Mouse (Mus musculus): Measurements from ENCODE around the gene Acsl5. TPM values are rescaled to one million over a fixed set of nuclear protein-coding genes. Genes with fewer than 3 reads are reported as not detected.

Acsl5 gene
- polyA plus RNA-seq, 1 experiment, result 29.3 TPM

- TF ChIP-seq POLR2A (IDR thresholded peaks at IDR 0.05; ENCODE audit: low read depth, low read length) (no peak), CTCF (conservative IDR thresholded peaks at IDR 0.05; ENCODE audit: insufficient read depth, insufficient read length, low read depth, low read length) (no peak)
- Histone ChIP-seq H3K27me3 (replicated peaks; ENCODE audit: control insufficient read depth, insufficient read depth, low read length) (no peaks in the 10 kb centered on the region), H3K4me1 (ENCODE audit: control insufficient read depth, insufficient read depth, low read length) (no peaks in the 10 kb centered on the region), H3K36me3 (ENCODE audit: control insufficient read depth, insufficient read depth, low read length) (peaks cover 4% of the 10 kb centered on the region), H3K4me3 (ENCODE audit: insufficient read depth, low read depth, low read length) (no peak overlapping the region), H3K27ac (ENCODE audit: insufficient read depth, low read depth, low read length) (no peak overlapping the region)
- no peak for DNase-seq
- 70% methylated on average over 3 of the region's 3 CpGs for WGBS
These were observed 25.0 kb downstream of the Acsl5 start for GRCm38 (mm10) chr19:55276770-55277169.

GRCm38 (mm10) chr19:55284093-55284492 lies 32.4 kb downstream of the Acsl5 start:
- H3K36me3 ChIP-seq (ENCODE audit: control insufficient read depth, insufficient read depth, low read length), result peaks cover 9% of the 10 kb centered on the region
- TF ChIP-seq POLR2A (IDR thresholded peaks at IDR 0.05; ENCODE audit: low read depth, low read length) (no peak), CTCF (conservative IDR thresholded peaks at IDR 0.05; ENCODE audit: insufficient read depth, insufficient read length, low read depth, low read length) (no peak)

GRCm38 (mm10) chr19:55286034-55286433 lies 34.3 kb downstream of the Acsl5 start:
- Histone ChIP-seq H3K27me3 (replicated peaks; ENCODE audit: control insufficient read depth, insufficient read depth, low read length) (no peaks in the 10 kb centered on the region), H3K36me3 (ENCODE audit: control insufficient read depth, insufficient read depth, low read length) (peaks cover 6% of the 10 kb centered on the region)
- WGBS, result 85% methylated on average over 4 of the region's 4 CpGs

More at GRCm38 (mm10) chr19:55284093-55284492, 32.4 kb downstream of the Acsl5 start:
- Histone ChIP-seq H3K4me3 (ENCODE audit: insufficient read depth, low read depth, low read length) (no peak overlapping the region), H3K27ac (ENCODE audit: insufficient read depth, low read depth, low read length) (no peak overlapping the region), H3K27me3 (replicated peaks; ENCODE audit: control insufficient read depth, insufficient read depth, low read length) (no peaks in the 10 kb centered on the region), H3K4me1 (ENCODE audit: control insufficient read depth, insufficient read depth, low read length) (no peaks in the 10 kb centered on the region)
- DNase-seq, result no peak
- 93% methylated on average over 4 of the region's 4 CpGs for WGBS

GRCm38 (mm10) chr19:55288974-55289373 lies 37.2 kb downstream of the Acsl5 start:
- Histone ChIP-seq H3K4me3 (ENCODE audit: insufficient read depth, low read depth, low read length) (no peak overlapping the region), H3K27ac (ENCODE audit: insufficient read depth, low read depth, low read length) (no peak overlapping the region), H3K36me3 (ENCODE audit: control insufficient read depth, insufficient read depth, low read length) (peaks cover 4% of the 10 kb centered on the region; the same call in 1 of the 2 replicates), H3K27me3 (replicated peaks; ENCODE audit: control insufficient read depth, insufficient read depth, low read length) (no peaks in the 10 kb centered on the region), H3K4me1 (ENCODE audit: control insufficient read depth, insufficient read depth, low read length) (no peaks in the 10 kb centered on the region)
- no peak for DNase-seq
- TF ChIP-seq POLR2A (IDR thresholded peaks at IDR 0.05; ENCODE audit: low read depth, low read length) (no peak), CTCF (conservative IDR thresholded peaks at IDR 0.05; ENCODE audit: insufficient read depth, insufficient read length, low read depth, low read length) (no peak)

More at GRCm38 (mm10) chr19:55286034-55286433, 34.3 kb downstream of the Acsl5 start:
- TF ChIP-seq CTCF (conservative IDR thresholded peaks at IDR 0.05; ENCODE audit: insufficient read depth, insufficient read length, low read depth, low read length) (no peak), POLR2A (IDR thresholded peaks at IDR 0.05; ENCODE audit: low read depth, low read length) (no peak)
- no peak overlapping the region for H3K27ac ChIP-seq (ENCODE audit: insufficient read depth, low read depth, low read length)
- no peak for DNase-seq
- no peaks in the 10 kb centered on the region for H3K4me1 ChIP-seq (ENCODE audit: control insufficient read depth, insufficient read depth, low read length)
- H3K4me3 ChIP-seq (ENCODE audit: insufficient read depth, low read depth, low read length), result no peak overlapping the region

- no peak overlapping the region for H3K27ac ChIP-seq (ENCODE audit: insufficient read depth, low read depth, low read length)
- WGBS, result 88% methylated on average over 2 of the region's 2 CpGs
- TF ChIP-seq CTCF (conservative IDR thresholded peaks at IDR 0.05; ENCODE audit: insufficient read depth, insufficient read length, low read depth, low read length) (no peak), POLR2A (IDR thresholded peaks at IDR 0.05; ENCODE audit: low read depth, low read length) (no peak)
- peaks cover 9% of the 10 kb centered on the region for H3K36me3 ChIP-seq (ENCODE audit: control insufficient read depth, insufficient read depth, low read length)
- H3K4me1 ChIP-seq (ENCODE audit: control insufficient read depth, insufficient read depth, low read length), result no peaks in the 10 kb centered on the region
- H3K4me3 ChIP-seq (ENCODE audit: insufficient read depth, low read depth, low read length), result no peak overlapping the region
- no peaks in the 10 kb centered on the region for H3K27me3 ChIP-seq (replicated peaks; ENCODE audit: control insufficient read depth, insufficient read depth, low read length)
- no peak for DNase-seq
These were observed 39.0 kb downstream of the Acsl5 start for GRCm38 (mm10) chr19:55290621-55291270.

- 95% methylated on average over 2 of the region's 2 CpGs for WGBS
- Histone ChIP-seq H3K27ac (ENCODE audit: insufficient read depth, low read depth, low read length) (no peak overlapping the region), H3K27me3 (replicated peaks; ENCODE audit: control insufficient read depth, insufficient read depth, low read length) (no peaks in the 10 kb centered on the region), H3K36me3 (ENCODE audit: control insufficient read depth, insufficient read depth, low read length) (peaks cover 11% of the 10 kb centered on the region), H3K4me1 (ENCODE audit: control insufficient read depth, insufficient read depth, low read length) (no peaks in the 10 kb centered on the region), H3K4me3 (ENCODE audit: insufficient read depth, low read depth, low read length) (no peak overlapping the region)
- no peak for DNase-seq
- TF ChIP-seq CTCF (conservative IDR thresholded peaks at IDR 0.05; ENCODE audit: insufficient read depth, insufficient read length, low read depth, low read length), result no peak
- no peak for TF ChIP-seq POLR2A (IDR thresholded peaks at IDR 0.05; ENCODE audit: low read depth, low read length)
These were observed 40.6 kb downstream of the Acsl5 start for GRCm38 (mm10) chr19:55292210-55292850.

- H3K36me3 ChIP-seq (ENCODE audit: control insufficient read depth, insufficient read depth, low read length), result peaks cover 11% of the 10 kb centered on the region
These were observed 41.4 kb downstream of the Acsl5 start for GRCm38 (mm10) chr19:55293175-55293574.

More at GRCm38 (mm10) chr19:55293175-55293574, 41.4 kb downstream of the Acsl5 start:
- no peak for DNase-seq
- Histone ChIP-seq H3K4me1 (ENCODE audit: control insufficient read depth, insufficient read depth, low read length) (no peaks in the 10 kb centered on the region), H3K27ac (ENCODE audit: insufficient read depth, low read depth, low read length) (no peak overlapping the region), H3K4me3 (ENCODE audit: insufficient read depth, low read depth, low read length) (no peak overlapping the region), H3K27me3 (replicated peaks; ENCODE audit: control insufficient read depth, insufficient read depth, low read length) (no peaks in the 10 kb centered on the region)
- WGBS, result 49% methylated on average over 4 of the region's 4 CpGs
- no peak for TF ChIP-seq POLR2A (IDR thresholded peaks at IDR 0.05; ENCODE audit: low read depth, low read length)
- TF ChIP-seq CTCF (conservative IDR thresholded peaks at IDR 0.05; ENCODE audit: insufficient read depth, insufficient read length, low read depth, low read length), result no peak

Data from kidney, adult 2 months (tissue).